Mouse (Mus musculus) neural tube, embryonic 10.5 days (tissue): ENCODE data around the gene H2-M10.5.
"Not testable (repeated sequence)": the region's sequence is repeated elsewhere in the genome, so short reads cannot be mapped to it uniquely, and the experiment has no call there.

ENCODE experiments used
- DNase-seq: peaks from one replicate; pipeline ENCODE4 v3.0.0-alpha.2; 2017; ENCODE audit warnings: low spot score; ENCODE audit errors: extremely low spot score

The H2-M10.5 gene

GRCm38 (mm10) chr17:36772610-36773009 lies at the start of gene H2-M10.5:
Gene H2-M10.5 (plus strand): TSS chr17:36772910.
- not testable (repeated sequence) for DNase-seq

- DNase-seq: no peak
Observed at GRCm38 (mm10) chr17:36726046-36726445, 46.7 kb upstream of the H2-M10.5 start.

- no peak for DNase-seq
Observed at GRCm38 (mm10) chr17:36763816-36764215, 8.9 kb upstream of the H2-M10.5 start.

- not testable (repeated sequence) for DNase-seq
Observed at GRCm38 (mm10) chr17:36764244-36764643, 8.5 kb upstream of the H2-M10.5 start.

- DNase-seq: not testable (repeated sequence)
Observed at GRCm38 (mm10) chr17:36765403-36765802, 7.3 kb upstream of the H2-M10.5 start.

- DNase-seq: no peak
Observed at GRCm38 (mm10) chr17:36781533-36781932, 8.8 kb downstream of the H2-M10.5 start.

GRCm38 (mm10) chr17:36786483-36786886 lies 13.8 kb downstream of the H2-M10.5 start:
- DNase-seq: not testable (repeated sequence)

GRCm38 (mm10) chr17:36788351-36788750 lies 15.6 kb downstream of the H2-M10.5 start:
- DNase-seq: no peak

- peak; percentile 39 for DNase-seq
Observed at GRCm38 (mm10) chr17:36788801-36789200, 16.1 kb downstream of the H2-M10.5 start.

GRCm38 (mm10) chr17:36799493-36799892 lies 26.8 kb downstream of the H2-M10.5 start:
- no peak for DNase-seq

GRCm38 (mm10) chr17:36799921-36800462 lies 27.3 kb downstream of the H2-M10.5 start:
- not testable (repeated sequence) for DNase-seq

- DNase-seq: no peak
Observed at GRCm38 (mm10) chr17:36811871-36812270, 39.2 kb downstream of the H2-M10.5 start, which contains the start of gene H2-M10.6. Gene H2-M10.6 (plus strand): TSS chr17:36812171.

- peak; percentile 48 for DNase-seq
Observed at GRCm38 (mm10) chr17:36824005-36824404, 51.3 kb downstream of the H2-M10.5 start.

GRCm38 (mm10) chr17:36825525-36825924 lies 52.8 kb downstream of the H2-M10.5 start:
- DNase-seq: no peak
